Mouse (Mus musculus): ENCODE data around the gene Kcnj16.

DNA sequence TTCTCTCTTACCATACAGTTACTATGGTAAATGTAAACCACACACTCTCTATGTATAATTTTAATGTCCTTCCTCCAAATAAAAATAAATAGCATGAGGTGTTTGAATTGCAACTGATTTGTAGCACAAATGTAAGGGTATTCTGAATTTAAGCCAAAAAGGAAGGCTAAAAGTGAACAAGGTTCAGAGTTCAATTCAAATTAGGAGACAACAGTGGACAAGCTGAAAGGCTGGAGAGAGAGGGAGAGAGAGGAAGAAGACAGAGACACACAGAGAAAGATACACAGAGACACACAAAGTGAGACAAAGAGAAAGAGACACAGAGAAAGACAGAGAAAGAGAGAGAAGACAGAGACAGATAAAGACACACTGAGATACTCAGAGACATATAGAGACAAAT is 1.1 kb downstream of the Kcnj16 start:
- TF ChIP-seq CTCF (IDR thresholded peaks at IDR 0.05) (no peak), EP300 (IDR thresholded peaks at IDR 0.05) (no peak)

All from lung, postnatal 0 days (tissue).